Mouse (Mus musculus) embryonic facial prominence, embryonic 10.5 days (tissue): ENCODE measurements around the gene Rbbp5. TPM values are rescaled to one million over a fixed set of nuclear protein-coding genes. Genes with fewer than 3 reads are reported as not detected.

Experiments
- DNase-seq: peaks from one replicate; pipeline ENCODE4 v3.0.0-alpha.2; 2017; ENCODE audit warnings: low spot score
- H3K27ac ChIP-seq: fragments of 300-500 bp; sonication (generic); replicated peaks from 2 replicates; pipeline ENCODE4 v1.5.1; 2016; ENCODE audit warnings: mild to moderate bottlenecking
- H3K27me3 ChIP-seq: fragments of 300-500 bp; sonication (generic); replicated peaks from 2 replicates; pipeline ENCODE4 v1.6.1; 2016; ENCODE audit warnings: low read depth, mild to moderate bottlenecking; ENCODE audit not compliant: poor library complexity, severe bottlenecking
- H3K36me3 ChIP-seq: fragments of 300-500 bp; sonication (generic); replicated peaks from 2 replicates; pipeline ENCODE4 v1.6.1; 2016; ENCODE audit warnings: mild to moderate bottlenecking, moderate library complexity
- H3K4me1 ChIP-seq: fragments of 300-500 bp; sonication (generic); 2 replicates; pipeline ENCODE4 v1.6.1; 2016
- H3K4me3 ChIP-seq: fragments of 300-500 bp; sonication (generic); 2 replicates; pipeline ENCODE4 v1.5.1; 2016; ENCODE audit warnings: mild to moderate bottlenecking, moderate library complexity
- H3K9me3 ChIP-seq: fragments of 300-500 bp; sonication (generic); 2 replicates; pipeline ENCODE4 v1.6.1; 2016; ENCODE audit warnings: mild to moderate bottlenecking
- WGBS: fragments of 180-500 bp; shearing (Covaris S2); methylation state at CpG from one replicate; pipeline ENCODE4 v1.1.7; 2016; 5-methylcytosine and 5-hydroxymethylcytosine counted together
- polyA plus RNA-seq: library from polyadenylated mRNA; unstranded; fragments of >200 nt; fragmentation: Nextera tagmentation; extraction: Ambion mirVana; gene quantifications from 2 replicates; pipeline ENCODE4 v1.2.1, GENCODE M21; 2016

Gene Rbbp5
- polyA plus RNA-seq, 1 experiment from 2014 or later = 66.2 TPM

DNA sequence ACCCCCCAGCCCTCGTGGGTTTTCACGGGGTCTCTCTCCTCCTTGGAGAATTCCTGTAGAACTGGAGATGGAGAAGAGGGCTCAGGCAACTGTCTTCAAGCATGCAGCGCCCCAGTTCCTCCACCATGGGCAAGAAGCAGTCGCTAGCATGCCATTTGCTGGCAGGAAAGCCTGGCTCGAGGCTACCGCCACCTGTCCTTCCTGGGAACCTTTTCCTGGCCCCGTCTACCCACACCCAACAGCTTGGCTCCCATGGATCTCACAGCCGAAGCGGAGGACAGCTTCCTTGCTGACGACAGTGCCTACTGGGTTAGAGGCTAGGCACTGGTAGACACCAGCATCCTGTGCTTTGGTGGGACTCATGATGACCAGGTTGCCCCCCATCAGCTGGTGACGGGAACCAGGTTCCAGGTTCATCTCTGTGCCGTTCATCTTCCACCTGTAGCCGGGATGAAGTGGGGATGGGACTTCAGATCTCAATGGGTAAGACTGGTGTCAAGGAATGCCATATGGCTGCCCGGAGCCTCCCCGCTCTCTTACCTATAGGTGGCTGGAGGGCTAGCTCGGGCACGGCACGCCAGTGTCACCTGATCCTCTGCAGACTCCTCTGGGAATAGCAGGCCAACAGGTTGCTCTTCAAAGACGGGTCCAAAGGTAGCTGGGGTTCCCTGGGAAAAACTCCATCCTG lies 51.6 kb downstream of the Rbbp5 start:
- H3K9me3 ChIP-seq = no peaks in the 10 kb centered on the region
- H3K4me1 ChIP-seq = peaks cover 39% of the 10 kb centered on the region
- 0 out of 2 replicates have a peak overlapping the region, but pooled peaks have one; percentile 44 for H3K27ac ChIP-seq
- DNase-seq = no peak
- no peak overlapping the region for H3K4me3 ChIP-seq
- H3K27me3 ChIP-seq = peaks cover 53% of the 10 kb centered on the region
- WGBS = 87% methylated on average over 19 of the region's 19 CpGs
- H3K36me3 ChIP-seq = no peaks in the 10 kb centered on the region

DNA sequence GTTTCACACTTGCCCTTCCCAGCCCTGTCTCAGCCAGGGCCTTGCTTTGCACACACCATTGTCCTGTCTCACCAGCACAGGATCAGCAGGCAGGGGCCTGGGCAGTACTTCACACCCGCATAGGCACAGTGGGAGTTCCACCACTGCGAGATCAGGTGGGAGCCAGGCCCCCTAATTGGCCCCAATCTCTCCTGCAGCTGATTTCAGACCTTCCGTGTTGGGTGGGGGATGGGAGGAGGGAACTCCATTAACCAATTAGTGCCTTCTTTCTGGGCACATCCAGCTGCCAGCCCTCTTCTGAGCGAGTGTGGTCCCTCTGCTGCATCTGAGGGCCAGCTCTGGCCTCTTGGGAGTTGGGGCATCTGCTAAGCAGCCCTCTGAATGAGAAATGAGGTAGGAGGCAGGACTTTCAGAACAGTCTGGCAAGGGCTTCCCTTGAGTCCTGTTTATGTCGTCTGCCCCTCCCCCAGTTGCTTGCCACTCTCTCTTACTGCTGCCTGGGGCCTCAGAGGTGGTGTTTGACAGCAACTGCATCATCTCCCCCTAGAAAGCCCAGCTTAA lies 53.5 kb downstream of the Rbbp5 start:
- Histone ChIP-seq H3K4me1 (peaks cover 50% of the 10 kb centered on the region), H3K36me3 (no peaks in the 10 kb centered on the region), H3K27me3 (peaks cover 63% of the 10 kb centered on the region), H3K4me3 (peak overlapping the region; percentile 31; the same call in 1 of the 2 replicates), H3K27ac (peak overlapping the region; percentile 72), H3K9me3 (no peaks in the 10 kb centered on the region)
- DNase-seq = peak; percentile 43
- WGBS = 2% methylated on average over 5 of the region's 5 CpGs

DNA sequence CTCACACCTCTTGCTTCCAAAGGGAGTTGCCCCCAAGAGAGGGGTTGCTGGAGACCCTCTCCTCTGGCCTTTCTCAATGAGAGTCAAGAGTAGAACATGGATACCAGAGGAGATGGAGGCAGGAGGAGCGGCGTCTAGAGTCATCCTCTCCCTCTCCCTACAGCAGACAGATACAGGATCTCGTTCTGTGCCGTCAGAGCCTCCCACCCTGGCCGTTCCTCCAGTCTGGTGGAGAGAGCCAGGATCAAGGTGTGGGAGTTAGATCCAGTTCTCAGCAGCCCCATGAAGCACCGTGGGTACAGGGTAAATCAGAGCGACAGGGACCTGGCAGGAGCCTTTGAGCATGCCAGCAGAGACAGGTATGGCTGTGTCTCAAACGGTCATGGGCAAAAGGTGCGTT lies 55.4 kb downstream of the Rbbp5 start:
- Histone ChIP-seq H3K36me3 (no peaks in the 10 kb centered on the region), H3K4me1 (peaks cover 45% of the 10 kb centered on the region), H3K27me3 (peaks cover 59% of the 10 kb centered on the region), H3K9me3 (no peaks in the 10 kb centered on the region), H3K4me3 (no peak overlapping the region), H3K27ac (no peak overlapping the region; the same call in 1 of the 2 replicates)
- DNase-seq = no peak
- WGBS = 64% methylated on average over 9 of the region's 9 CpGs

DNA sequence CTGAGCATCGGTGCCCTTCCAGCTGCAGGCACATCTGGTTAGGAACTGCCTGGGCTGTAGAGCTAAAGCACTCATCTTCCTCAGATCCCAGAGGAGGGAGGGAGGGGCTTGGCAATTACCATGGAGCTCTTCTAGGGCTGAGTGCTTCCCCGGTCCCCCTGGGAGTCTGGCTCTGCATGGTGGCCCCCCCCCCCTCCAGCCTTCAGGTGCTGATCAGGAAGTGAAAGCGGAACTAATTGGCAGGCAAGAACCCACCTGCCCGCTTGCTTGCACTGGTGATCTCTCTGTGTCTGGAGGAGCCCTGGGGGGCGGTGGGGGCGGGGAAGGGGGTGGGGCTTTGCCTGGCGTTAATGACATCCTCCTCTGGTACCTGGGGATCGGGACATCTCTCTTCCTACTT lies 56.7 kb downstream of the Rbbp5 start:
- no peaks in the 10 kb centered on the region for H3K36me3 ChIP-seq
- peaks cover 48% of the 10 kb centered on the region for H3K4me1 ChIP-seq
- 3% methylated on average over 8 of the region's 8 CpGs for WGBS
- H3K27me3 ChIP-seq = peaks cover 70% of the 10 kb centered on the region
- H3K9me3 ChIP-seq = no peaks in the 10 kb centered on the region
- H3K27ac ChIP-seq = no peak overlapping the region
- H3K4me3 ChIP-seq = peak overlapping the region; percentile 31; the same call in 1 of the 2 replicates
- peak; percentile 39 for DNase-seq

DNA sequence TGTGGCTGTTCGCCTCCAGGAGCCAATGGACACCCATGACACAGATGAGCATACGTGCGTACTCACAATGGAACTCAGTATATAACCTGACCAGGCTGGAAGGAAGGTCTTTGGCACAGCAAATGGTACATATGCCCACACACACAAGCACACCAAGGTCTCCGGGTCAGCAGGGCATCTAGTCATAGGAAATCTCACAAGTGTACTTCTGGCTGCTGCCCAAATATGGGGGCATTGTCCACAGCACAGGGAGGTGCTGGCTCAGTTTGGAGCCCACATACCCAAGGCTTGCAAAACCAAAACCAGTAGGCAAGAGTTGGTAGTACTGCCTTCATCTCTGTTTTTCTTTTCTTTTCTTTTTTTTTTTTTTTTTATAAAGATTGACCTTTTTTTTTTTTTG lies 58.4 kb downstream of the Rbbp5 start:
- peaks cover 84% of the 10 kb centered on the region for H3K27me3 ChIP-seq

DNA sequence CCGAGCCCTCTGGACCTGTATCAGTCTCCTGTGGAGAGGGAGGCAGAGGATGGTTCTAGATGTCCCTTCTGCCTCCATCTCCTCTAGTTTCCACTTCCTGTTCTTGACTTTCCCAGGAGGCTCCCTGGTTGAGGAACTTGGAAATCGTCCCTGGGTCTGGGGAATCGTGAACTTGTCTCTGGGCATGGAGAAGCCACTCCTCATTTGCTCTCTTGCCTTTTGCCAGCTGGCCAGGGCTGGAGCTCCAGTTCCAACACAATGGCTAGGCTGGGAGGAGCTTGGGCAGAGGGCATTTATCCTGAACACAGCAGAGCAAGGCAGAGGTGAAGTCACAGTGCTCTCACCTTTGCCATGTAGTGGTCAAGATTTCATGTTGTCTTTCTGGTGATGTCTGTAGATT lies 59.3 kb downstream of the Rbbp5 start:
- peaks cover 87% of the 10 kb centered on the region for H3K27me3 ChIP-seq
- H3K9me3 ChIP-seq = no peaks in the 10 kb centered on the region
- no peak overlapping the region for H3K4me3 ChIP-seq
- H3K27ac ChIP-seq = no peak overlapping the region
- peaks cover 42% of the 10 kb centered on the region for H3K4me1 ChIP-seq
- WGBS = 78% methylated on average over 3 of the region's 3 CpGs
- H3K36me3 ChIP-seq = no peaks in the 10 kb centered on the region
- no peak for DNase-seq

More for the DNA sequence above, 58.4 kb downstream of the Rbbp5 start:
- Histone ChIP-seq H3K4me3 (no peak overlapping the region), H3K4me1 (peaks cover 42% of the 10 kb centered on the region), H3K9me3 (no peaks in the 10 kb centered on the region), H3K27ac (no peak overlapping the region), H3K36me3 (no peaks in the 10 kb centered on the region)
- WGBS = 93% methylated on average over 4 of the region's 4 CpGs
- DNase-seq = no peak

DNA sequence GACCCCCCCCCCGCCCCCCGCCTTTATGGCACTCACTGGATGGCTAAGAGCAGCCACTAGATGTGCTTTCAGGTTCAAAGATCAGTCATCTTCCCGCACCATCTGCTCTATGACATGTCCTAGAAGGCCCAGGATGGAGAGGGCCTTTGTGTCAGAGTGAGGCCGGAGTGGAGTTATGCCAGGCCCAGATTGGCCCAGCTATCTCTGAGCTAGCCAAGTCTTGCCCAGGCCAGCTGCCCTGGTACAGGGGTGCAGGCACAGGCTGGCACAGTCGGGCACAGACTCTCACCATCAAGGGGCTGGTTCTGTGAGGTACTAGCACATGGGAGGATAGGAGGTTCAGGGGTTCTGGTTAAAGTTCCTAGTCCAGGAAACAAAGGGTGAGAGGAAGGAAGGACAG lies 60.6 kb downstream of the Rbbp5 start:
- H3K36me3 ChIP-seq = no peaks in the 10 kb centered on the region
- WGBS = 84% methylated on average over 5 of the region's 5 CpGs
- H3K4me3 ChIP-seq = no peak overlapping the region
- no peak overlapping the region for H3K27ac ChIP-seq
- H3K27me3 ChIP-seq = peaks cover 88% of the 10 kb centered on the region
- H3K4me1 ChIP-seq = peaks cover 49% of the 10 kb centered on the region
- H3K9me3 ChIP-seq = no peaks in the 10 kb centered on the region
- DNase-seq = no peak

DNA sequence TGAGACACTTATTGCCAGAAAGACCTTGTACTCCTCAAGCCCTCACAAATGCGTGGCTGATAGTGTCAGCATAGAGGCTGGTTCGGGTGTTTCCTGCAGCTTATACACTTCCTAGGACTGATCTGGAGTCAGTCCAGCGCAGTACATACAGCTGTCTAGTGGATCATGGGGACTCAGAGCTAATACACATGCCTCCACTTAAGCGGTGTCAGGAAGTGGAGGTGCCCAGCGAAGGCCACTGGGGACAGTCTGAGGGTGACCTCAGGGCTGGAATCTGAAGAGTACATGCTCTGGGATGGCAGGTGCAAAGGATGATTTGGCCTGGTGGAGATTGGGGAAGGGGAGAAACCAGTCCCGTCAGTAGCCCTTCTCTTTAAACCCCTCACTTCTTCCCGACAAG lies 63.5 kb downstream of the Rbbp5 start:
- no peaks in the 10 kb centered on the region for H3K9me3 ChIP-seq
- no peak overlapping the region; the same call in 1 of the 2 replicates for H3K27ac ChIP-seq
- no peak for DNase-seq
- H3K27me3 ChIP-seq = peaks cover 89% of the 10 kb centered on the region
- H3K4me1 ChIP-seq = peaks cover 34% of the 10 kb centered on the region
- WGBS = 56% methylated on average over 7 of the region's 7 CpGs
- no peaks in the 10 kb centered on the region for H3K36me3 ChIP-seq
- peak overlapping the region; percentile 54 for H3K4me3 ChIP-seq

DNA sequence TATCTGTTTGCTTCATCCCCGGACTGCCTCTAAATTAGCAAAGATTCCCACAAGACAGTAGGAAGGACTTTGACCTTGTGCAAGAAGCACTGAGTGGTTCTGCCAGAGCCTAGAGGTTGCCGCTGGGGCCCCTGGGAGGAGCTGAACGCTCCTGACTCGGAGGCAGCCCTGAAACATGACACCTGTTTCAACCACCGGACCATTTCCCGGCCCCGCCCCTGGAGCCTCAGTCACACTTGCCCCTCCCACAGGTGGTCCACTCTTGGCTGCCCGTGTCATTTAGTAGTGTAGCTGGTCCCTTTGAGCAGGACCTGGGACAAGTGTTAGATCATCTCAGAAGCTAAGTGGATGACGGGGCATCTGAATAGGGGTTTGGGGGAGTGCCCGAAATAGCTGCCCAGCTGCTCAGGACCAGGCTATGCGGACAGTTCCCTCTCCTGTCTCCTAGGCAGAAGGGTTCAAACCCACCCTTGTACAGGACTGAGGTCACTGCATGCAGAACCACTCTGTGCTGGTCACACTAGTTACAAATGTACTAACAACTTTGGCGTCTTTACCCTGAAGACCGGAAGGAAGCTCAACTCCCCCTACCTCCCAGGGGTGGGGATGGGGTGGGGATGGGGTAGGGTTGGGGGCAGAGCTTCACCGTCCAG lies 64.1 kb downstream of the Rbbp5 start:
- peak; percentile 84 for DNase-seq
- Histone ChIP-seq H3K36me3 (no peaks in the 10 kb centered on the region), H3K27me3 (peaks cover 94% of the 10 kb centered on the region), H3K4me1 (peaks cover 34% of the 10 kb centered on the region), H3K27ac (peak overlapping the region; percentile 40; the same call in 1 of the 2 replicates), H3K4me3 (peak overlapping the region; percentile 54), H3K9me3 (no peaks in the 10 kb centered on the region)
- WGBS = 3% methylated on average over 14 of the region's 14 CpGs

DNA sequence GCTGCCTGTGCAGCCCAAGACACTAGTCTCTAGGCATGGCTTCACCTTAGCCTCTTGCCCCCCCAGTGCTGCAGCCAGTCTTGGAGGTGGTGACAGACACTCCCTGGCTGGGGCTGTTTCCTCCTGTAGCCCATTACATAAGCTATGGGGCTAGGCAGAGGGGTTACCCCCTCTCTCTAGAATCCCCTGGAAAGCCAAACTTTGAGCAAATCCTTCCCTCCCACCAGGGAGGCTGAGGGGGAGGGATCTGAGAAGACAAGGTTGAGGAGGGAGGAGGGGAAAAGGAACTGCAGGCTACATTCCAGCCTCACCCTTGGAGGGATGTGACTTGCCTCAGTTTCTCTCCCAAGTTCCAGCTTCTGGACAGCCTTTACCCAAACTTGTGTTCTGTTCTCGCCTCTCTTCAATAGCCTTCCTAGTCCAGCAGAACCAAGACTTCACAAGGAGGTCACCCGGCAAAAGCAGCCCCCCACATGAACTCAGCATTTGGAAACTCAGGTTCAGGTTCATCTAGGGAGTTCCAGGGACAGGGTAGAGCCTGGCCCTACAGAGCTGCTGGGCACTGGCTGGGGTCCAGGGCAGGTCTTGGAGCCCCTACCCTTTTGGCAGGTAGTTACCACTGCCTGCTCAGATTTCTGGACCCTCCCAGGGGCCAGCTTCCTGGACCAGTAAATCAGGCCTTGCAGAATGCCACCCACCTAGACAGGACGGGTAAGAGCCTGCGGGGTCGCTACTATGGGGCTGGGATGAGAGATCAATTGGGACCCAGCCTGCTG lies 64.8 kb downstream of the Rbbp5 start:
- Histone ChIP-seq H3K27me3 (peaks cover 92% of the 10 kb centered on the region), H3K4me1 (peaks cover 34% of the 10 kb centered on the region), H3K9me3 (no peaks in the 10 kb centered on the region), H3K4me3 (peak overlapping the region; percentile 54), H3K27ac (peak overlapping the region; percentile 40; the same call in 1 of the 2 replicates), H3K36me3 (no peaks in the 10 kb centered on the region)
- DNase-seq = no peak
- WGBS = 9% methylated on average over 5 of the region's 5 CpGs

DNA sequence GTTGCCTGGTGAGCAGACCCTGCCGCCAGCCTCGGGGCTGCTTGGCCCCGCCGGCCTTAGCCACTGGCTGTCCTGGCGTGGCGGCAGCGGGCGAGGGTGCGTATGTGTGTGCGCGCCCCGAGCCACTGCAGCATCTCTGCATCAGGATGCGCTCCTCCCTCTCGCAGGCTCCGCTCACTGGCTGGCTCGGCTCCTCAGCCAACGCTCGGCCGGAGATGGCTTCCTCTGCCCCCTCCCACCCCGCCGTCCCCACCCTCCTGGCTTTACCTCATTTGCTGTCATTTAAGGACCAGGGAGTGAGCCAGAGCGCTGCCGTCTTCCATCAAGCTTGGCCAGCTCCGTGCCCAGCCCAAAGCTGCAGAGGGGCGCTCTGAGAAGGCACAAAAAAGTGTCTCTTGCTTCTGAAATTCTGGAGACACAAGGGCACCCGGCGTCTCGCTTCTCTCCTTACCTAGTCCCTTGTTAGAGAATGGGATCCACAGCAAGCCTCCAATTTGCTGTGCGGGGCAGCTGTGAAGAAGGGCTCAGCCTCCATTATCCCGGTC lies 65.7 kb downstream of the Rbbp5 start, which contains the start of gene Cntn2:
Cntn2 (minus strand) TSS at position 495 of the 545 bp plus-strand sequence.
- peaks cover 87% of the 10 kb centered on the region for H3K27me3 ChIP-seq
- no peaks in the 10 kb centered on the region for H3K9me3 ChIP-seq
- peaks cover 31% of the 10 kb centered on the region for H3K4me1 ChIP-seq
- no peaks in the 10 kb centered on the region for H3K36me3 ChIP-seq
- peak within 1 kb of the TSS; percentile 14; the same call in 1 of the 2 replicates for H3K27ac ChIP-seq
- peak; percentile 71 for DNase-seq
- 2% methylated on average over 30 of the region's 30 CpGs for whole genome bisulfite sequencing
- H3K4me3 ChIP-seq = peak within 1 kb of the TSS; percentile 54

DNA sequence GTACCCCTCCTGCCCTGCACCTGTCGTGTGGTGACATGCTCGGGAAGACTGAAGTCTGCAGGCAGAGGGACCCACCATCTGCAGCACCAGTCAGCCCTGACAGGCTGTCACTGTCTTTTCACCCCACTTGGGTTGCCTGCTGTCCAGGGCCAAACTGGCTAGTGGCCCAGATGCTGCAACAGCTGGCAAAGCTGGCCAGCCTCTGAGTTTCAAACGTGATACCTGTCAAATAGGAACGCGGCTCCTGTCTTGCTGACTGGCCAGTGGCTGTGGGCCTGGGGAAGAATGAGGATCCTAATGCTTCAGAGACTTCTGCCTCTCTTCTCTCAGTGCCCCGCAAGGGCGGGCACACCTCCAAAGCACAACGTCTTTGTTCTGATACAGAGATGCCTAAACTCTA lies 66.6 kb downstream of the Rbbp5 start:
- DNase-seq = no peak
- Histone ChIP-seq H3K4me1 (peaks cover 30% of the 10 kb centered on the region), H3K27me3 (peaks cover 81% of the 10 kb centered on the region), H3K27ac (no peak overlapping the region), H3K9me3 (no peaks in the 10 kb centered on the region), H3K36me3 (no peaks in the 10 kb centered on the region), H3K4me3 (no peak overlapping the region)
- 74% methylated on average over 8 of the region's 8 CpGs for WGBS
